Mouse (Mus musculus): ENCODE results near the gene Slc25a21.

DNA sequence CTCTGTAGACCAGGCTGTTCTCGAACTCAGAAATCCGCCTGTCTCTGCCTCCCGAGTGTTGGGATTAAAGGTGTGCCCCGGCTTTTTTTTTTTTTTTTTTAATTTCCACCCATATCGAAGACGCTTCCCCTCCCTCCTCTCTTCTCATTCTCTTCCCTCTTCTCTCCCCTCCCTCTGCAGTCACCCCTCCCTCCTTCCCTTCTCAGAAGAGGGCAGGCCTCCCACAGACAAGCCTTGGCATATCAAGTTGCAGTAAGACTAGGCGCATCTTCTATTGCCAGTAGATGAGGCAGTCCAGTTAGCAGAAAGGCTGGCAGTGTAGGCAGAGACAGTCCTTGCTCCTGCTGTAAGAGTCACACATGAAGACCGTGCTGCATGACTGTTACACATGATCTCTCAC, 30.5 kb upstream of the Slc25a21 start:
- no peak for TF ChIP-seq POLR2A (IDR thresholded peaks at IDR 0.05; ENCODE audit: low read depth, low read length)
- no peak for TF ChIP-seq CTCF (conservative IDR thresholded peaks at IDR 0.05; ENCODE audit: insufficient read depth, insufficient read length, low read depth, low read length)

All from kidney, adult 2 months (tissue).